Mouse (Mus musculus) intestine, embryonic 16.5 days (tissue): ENCODE results near the gene Cntn1. TPM values are rescaled to one million over a fixed set of nuclear protein-coding genes. Genes with fewer than 3 reads are reported as not detected.
A peak's percentile ranks its signal among the peaks of the same experiment; 100 is the strongest.

Source experiments
- ATAC-seq: fragments of 200-750 bp; cut with Nextera tagmentation; 2 replicates; pipeline ENCODE4 v1.8.0; 2017; ENCODE audit warnings: moderate TSS enrichment, moderate library complexity
- H3K27ac ChIP-seq: fragments of 300-500 bp; sonication (generic); 2 replicates; pipeline ENCODE4 v1.5.1; 2014; ENCODE audit warnings: mild to moderate bottlenecking, low read length
- H3K27me3 ChIP-seq: fragments of 300-500 bp; sonication (generic); replicated peaks from 2 replicates; pipeline ENCODE4 v1.6.1; 2014; ENCODE audit warnings: low read length, control low read depth, mixed read lengths; ENCODE audit not compliant: control insufficient read depth, insufficient read depth
- H3K36me3 ChIP-seq: fragments of 300-500 bp; sonication (generic); 2 replicates; pipeline ENCODE4 v1.6.1; 2014; ENCODE audit warnings: low read length, control low read depth; ENCODE audit not compliant: control insufficient read depth, insufficient read depth
- H3K4me1 ChIP-seq: fragments of 300-500 bp; sonication (generic); 2 replicates; pipeline ENCODE4 v1.6.1; 2014; ENCODE audit warnings: low read length, control low read depth, mixed read lengths; ENCODE audit not compliant: control insufficient read depth, insufficient read depth
- H3K4me2 ChIP-seq: fragments of 300-500 bp; sonication (generic); 2 replicates; pipeline ENCODE4 v1.6.1; 2014; ENCODE audit warnings: low read depth, low read length, control low read depth
- H3K4me3 ChIP-seq: fragments of 300-500 bp; sonication (generic); 2 replicates; pipeline ENCODE4 v1.5.1; 2014; ENCODE audit warnings: mild to moderate bottlenecking, low read length
- H3K9ac ChIP-seq: fragments of 300-500 bp; sonication (generic); 2 replicates; pipeline ENCODE4 v1.6.1; 2014; ENCODE audit warnings: low read depth, low read length
- H3K9me3 ChIP-seq: fragments of 300-500 bp; sonication (generic); 2 replicates; pipeline ENCODE4 v1.6.1; 2016; ENCODE audit warnings: low read length, control low read depth; ENCODE audit not compliant: control insufficient read depth
- WGBS: fragments of 180-500 bp; shearing (Covaris S2); extraction: QIAGEN DNeasy Blood & Tissue Kit; methylation state at CpG from one replicate; pipeline ENCODE4 v1.1.7; 2014; 5-methylcytosine and 5-hydroxymethylcytosine counted together
- polyA plus RNA-seq: library from polyadenylated mRNA; unstranded; fragments of >200 nt; fragmentation: Nextera tagmentation; extraction: Ambion mirVana; gene quantifications from 2 replicates; pipeline ENCODE4 v1.2.1, GENCODE M21; 2015

The Cntn1 gene
- polyA plus RNA-seq = 2.2 and 2.4 TPM in 2 replicates

DNA sequence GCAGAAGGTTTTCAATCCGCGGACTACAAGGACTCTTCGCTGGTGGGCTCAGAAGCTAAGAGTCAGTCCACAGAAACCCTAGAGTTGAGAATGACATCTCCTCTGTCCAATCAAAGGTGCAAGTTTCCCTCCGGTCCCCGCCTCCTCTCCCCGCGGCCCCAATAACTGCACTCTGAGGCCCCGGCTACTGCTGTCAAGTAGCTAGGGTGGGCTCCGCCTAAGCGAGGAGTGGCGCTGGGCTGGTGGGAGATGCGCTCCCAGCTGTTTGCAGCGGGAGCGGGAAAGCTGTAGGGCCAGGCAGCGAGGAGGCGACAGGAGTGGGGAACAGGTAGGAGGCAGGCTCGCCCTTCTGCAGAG is at the start of gene Cntn1:
Gene Cntn1, plus strand, starts transcription at position 170 of the 357 bp plus-strand sequence.
- Histone ChIP-seq H3K27ac (no peak within 1 kb of the TSS), H3K4me2 (peak within 1 kb of the TSS; percentile 88), H3K9me3 (no peaks in the 10 kb centered on the region), H3K36me3 (no peaks in the 10 kb centered on the region), H3K27me3 (peaks cover 14% of the 10 kb centered on the region), H3K4me1 (peaks cover 5% of the 10 kb centered on the region; the same call in 1 of the 2 replicates), H3K9ac (peak within 1 kb of the TSS; percentile 53), H3K4me3 (peak within 1 kb of the TSS; percentile 55)
- peak; percentile 95 for ATAC-seq
- 2% methylated on average over 17 of the region's 17 CpGs for WGBS

DNA sequence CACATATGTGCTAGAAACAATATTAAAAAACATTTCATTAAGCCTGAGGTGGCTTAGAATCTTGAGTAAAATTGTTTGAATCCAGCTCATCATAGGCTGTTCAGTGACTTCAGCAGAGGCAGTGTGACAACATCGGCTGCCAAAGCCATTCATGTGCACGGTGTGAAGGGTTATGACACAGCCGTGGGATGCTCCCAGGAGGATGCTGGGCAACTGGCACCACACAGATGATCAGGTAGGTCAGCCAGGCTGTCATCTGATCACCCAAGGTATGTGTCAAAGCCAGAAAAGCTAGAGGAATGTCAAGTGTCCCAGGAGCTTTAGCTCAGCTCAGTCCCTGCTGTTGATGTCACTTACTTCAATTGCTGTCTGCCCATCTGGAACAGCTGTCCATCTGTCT is 49.5 kb upstream of the Cntn1 start:
- Histone ChIP-seq H3K27ac (no peak overlapping the region), H3K4me3 (no peak overlapping the region), H3K36me3 (no peaks in the 10 kb centered on the region), H3K9me3 (no peaks in the 10 kb centered on the region), H3K9ac (no peak overlapping the region), H3K4me1 (no peaks in the 10 kb centered on the region), H3K4me2 (no peak overlapping the region), H3K27me3 (no peaks in the 10 kb centered on the region)
- 80% methylated on average over 3 of the region's 3 CpGs for WGBS
- ATAC-seq = no peak

GRCm38 (mm10) chr15:92012165-92013083 is 38.5 kb upstream of the Cntn1 start:
- WGBS = 85% methylated on average over 8 of the region's 8 CpGs
- no peak overlapping the region for H3K27ac ChIP-seq
- no peaks in the 10 kb centered on the region for H3K4me1 ChIP-seq
- H3K4me2 ChIP-seq = no peak overlapping the region
- no peak for ATAC-seq
- H3K9ac ChIP-seq = no peak overlapping the region
- no peak overlapping the region for H3K4me3 ChIP-seq
- no peaks in the 10 kb centered on the region for H3K36me3 ChIP-seq
- no peaks in the 10 kb centered on the region for H3K27me3 ChIP-seq
- no peaks in the 10 kb centered on the region for H3K9me3 ChIP-seq

DNA sequence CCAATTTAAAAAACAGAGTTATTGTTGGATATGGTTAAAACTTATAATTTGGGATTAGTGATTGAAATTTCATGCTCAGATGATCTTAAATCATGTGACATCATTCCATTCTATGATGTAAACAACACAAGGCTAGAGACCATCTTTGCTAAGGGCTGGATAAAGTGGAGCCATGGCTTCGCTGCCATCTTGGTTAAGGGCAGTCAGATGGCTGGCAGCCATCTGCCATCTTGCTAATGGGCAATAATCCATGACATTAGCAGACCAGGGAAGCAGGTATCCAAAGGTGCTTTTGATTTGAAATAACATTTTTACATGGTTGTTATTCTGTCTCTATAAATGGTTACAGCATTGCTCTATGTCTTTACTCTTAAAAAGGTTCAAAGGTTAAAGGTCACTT is 16.9 kb upstream of the Cntn1 start:
- WGBS = 91% methylated on average over 1 of the region's 1 CpGs

GRCm38 (mm10) chr15:92042538-92042937 is 8.4 kb upstream of the Cntn1 start:
- 87% methylated on average over 5 of the region's 5 CpGs for WGBS
- H3K9me3 ChIP-seq = no peaks in the 10 kb centered on the region
- H3K36me3 ChIP-seq = no peaks in the 10 kb centered on the region
- H3K4me1 ChIP-seq = no peaks in the 10 kb centered on the region
- no peak overlapping the region for H3K4me2 ChIP-seq
- no peak overlapping the region for H3K4me3 ChIP-seq
- H3K27ac ChIP-seq = no peak overlapping the region
- ATAC-seq = no peak
- H3K9ac ChIP-seq = no peak overlapping the region
- H3K27me3 ChIP-seq = no peaks in the 10 kb centered on the region

More for the DNA sequence above, 16.9 kb upstream of the Cntn1 start:
- H3K36me3 ChIP-seq = no peaks in the 10 kb centered on the region
- no peaks in the 10 kb centered on the region for H3K9me3 ChIP-seq
- H3K4me1 ChIP-seq = no peaks in the 10 kb centered on the region
- H3K4me3 ChIP-seq = no peak overlapping the region
- H3K9ac ChIP-seq = no peak overlapping the region
- no peak overlapping the region for H3K27ac ChIP-seq
- H3K27me3 ChIP-seq = no peaks in the 10 kb centered on the region
- no peak for ATAC-seq
- H3K4me2 ChIP-seq = no peak overlapping the region

DNA sequence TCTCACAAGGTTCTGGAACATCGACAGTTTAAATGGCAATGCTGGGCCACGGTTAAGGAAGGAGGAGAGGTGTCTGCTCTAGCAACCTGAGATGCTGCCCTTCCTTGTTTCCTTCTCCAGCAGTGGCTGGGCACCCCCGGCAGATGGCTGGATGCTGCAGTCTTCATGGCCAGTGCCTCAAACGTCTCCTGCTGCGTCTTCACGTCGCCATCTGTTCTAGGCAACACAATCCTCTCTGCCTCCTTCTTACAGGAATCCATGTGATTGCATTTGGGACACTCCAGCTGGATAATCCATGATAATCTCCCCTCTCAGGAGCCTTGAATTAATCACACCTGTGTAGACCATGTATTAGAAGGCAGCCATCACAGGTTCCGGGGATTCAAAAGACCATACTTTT is 4.9 kb upstream of the Cntn1 start:
- ATAC-seq = no peak
- no peak overlapping the region for H3K4me2 ChIP-seq
- H3K4me3 ChIP-seq = no peak overlapping the region
- no peak overlapping the region for H3K9ac ChIP-seq
- H3K9me3 ChIP-seq = no peaks in the 10 kb centered on the region
- H3K4me1 ChIP-seq = no peaks in the 10 kb centered on the region
- no peaks in the 10 kb centered on the region for H3K36me3 ChIP-seq
- peaks cover 4% of the 10 kb centered on the region; the same call in 1 of the 2 replicates for H3K27me3 ChIP-seq
- WGBS = 83% methylated on average over 8 of the region's 8 CpGs
- no peak overlapping the region for H3K27ac ChIP-seq

DNA sequence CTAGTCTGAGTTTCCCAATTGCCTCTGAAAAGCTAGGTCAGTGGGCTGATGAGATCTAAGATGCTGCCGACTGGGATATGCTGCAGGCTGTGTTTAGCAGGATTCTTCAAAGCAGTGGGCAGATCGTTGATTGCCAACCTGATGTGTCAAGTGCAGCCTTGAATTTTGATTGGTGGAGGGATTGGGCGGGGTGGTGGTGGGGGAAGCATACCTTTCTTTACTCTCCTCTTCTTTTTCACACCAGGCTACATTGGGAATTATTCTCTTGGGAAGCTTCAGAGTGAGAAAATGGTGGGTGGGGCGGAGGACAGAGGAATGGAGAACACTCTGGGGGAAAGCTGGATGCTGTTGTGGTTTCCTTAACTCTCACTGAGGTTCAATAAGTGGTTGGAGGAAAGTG is 2.9 kb upstream of the Cntn1 start:
- Histone ChIP-seq H3K4me1 (peaks cover 5% of the 10 kb centered on the region; the same call in 1 of the 2 replicates), H3K9me3 (no peaks in the 10 kb centered on the region), H3K9ac (no peak overlapping the region), H3K4me3 (no peak overlapping the region), H3K27ac (no peak overlapping the region), H3K36me3 (no peaks in the 10 kb centered on the region), H3K27me3 (peaks cover 14% of the 10 kb centered on the region), H3K4me2 (no peak overlapping the region)
- 67% methylated on average over 4 of the region's 4 CpGs for WGBS
- ATAC-seq = no peak

- Histone ChIP-seq H3K4me1 (peaks cover 5% of the 10 kb centered on the region; the same call in 1 of the 2 replicates), H3K27ac (no peak overlapping the region), H3K27me3 (peaks cover 14% of the 10 kb centered on the region), H3K4me3 (no peak overlapping the region), H3K36me3 (no peaks in the 10 kb centered on the region), H3K9me3 (no peaks in the 10 kb centered on the region), H3K9ac (no peak overlapping the region), H3K4me2 (no peak overlapping the region)
- no peak for ATAC-seq
- WGBS = 89% methylated on average over 4 of the region's 4 CpGs
Observed at GRCm38 (mm10) chr15:92048531-92048930, 2.4 kb upstream of the Cntn1 start.

DNA sequence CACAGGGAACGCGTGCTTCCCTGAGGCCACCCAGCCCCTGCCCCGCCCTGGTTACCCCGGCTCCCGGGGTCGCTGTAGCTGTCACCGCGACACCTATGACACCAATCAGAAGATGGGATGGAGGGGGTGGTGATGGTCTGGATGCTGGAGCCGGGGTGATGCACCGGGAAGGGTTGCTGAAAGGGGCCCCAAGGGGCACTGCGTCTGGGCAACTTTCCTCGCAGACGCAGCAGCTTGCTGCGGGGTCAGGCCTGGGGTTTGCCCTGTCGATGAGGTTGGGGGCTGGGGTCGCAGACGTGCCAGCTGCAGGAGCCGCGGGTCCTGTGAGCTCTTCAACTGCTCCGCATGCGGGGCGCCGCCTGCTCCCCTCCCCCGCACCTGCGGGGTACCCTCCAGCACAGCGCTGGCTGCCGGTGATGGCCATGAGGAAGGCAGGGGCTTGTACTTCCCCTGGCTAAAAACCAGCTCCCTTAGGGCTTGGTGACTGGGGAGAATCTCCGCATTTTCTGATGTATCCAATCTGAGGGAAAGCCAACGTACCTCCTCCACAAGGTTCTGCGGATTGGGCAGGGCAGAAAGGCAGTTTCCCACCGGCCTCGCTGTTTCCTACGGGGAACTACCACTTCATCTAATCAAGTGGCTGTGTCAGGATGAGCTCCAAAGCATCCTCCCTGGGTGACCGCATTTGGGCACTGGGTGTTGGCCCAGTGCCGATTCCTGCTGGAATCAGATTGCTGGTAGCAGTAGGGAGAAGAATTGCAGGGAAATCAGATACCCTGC is 578 bp downstream of the Cntn1 start:
- H3K4me2 ChIP-seq = peak overlapping the region; percentile 88
- no peak overlapping the region for H3K27ac ChIP-seq
- no peaks in the 10 kb centered on the region for H3K36me3 ChIP-seq
- peak overlapping the region; percentile 55 for H3K4me3 ChIP-seq
- ATAC-seq = peak; percentile 44; the same call in 1 of the 2 replicates
- peaks cover 14% of the 10 kb centered on the region for H3K27me3 ChIP-seq
- no peaks in the 10 kb centered on the region for H3K9me3 ChIP-seq
- peaks cover 5% of the 10 kb centered on the region; the same call in 1 of the 2 replicates for H3K4me1 ChIP-seq
- H3K9ac ChIP-seq = peak overlapping the region; percentile 53
- WGBS = 1% methylated on average over 35 of the region's 35 CpGs
